Mouse (Mus musculus): ENCODE measurements around the gene Olfr648. TPM values are rescaled to one million over a fixed set of nuclear protein-coding genes. Genes with fewer than 3 reads are reported as not detected.

Gene Olfr648
- polyA plus RNA-seq, 1 experiment from 2014 or later = 0.46 TPM

DNA sequence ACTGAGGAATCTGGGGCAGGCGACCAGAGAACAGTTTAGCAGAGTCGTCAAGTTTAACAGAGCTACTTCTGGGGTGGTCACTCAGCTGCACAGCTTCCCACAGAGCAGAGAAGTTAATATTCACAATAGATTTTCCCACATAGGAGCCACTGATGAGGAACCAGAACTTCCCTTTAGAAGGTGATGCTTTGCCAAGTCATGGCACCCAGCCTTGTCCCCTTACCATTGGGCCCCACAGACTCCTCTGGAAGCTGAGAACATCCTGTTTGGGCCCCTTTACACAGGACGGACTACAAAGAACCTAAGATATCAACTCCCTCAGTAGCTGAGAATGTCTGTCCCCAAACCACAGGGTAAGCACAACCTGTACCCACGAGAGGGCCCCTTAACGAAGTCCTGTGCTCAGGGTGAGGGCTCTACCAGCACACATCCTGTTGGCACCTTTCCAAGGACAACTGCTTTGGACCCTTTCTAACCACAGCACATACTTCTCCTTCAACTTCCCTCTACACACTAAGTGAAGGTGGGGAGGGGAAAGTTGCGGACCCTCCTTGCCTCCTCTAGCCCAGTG is 13.5 kb downstream of the Olfr648 start:
- no peak for ATAC-seq
- H3K4me3 ChIP-seq (replicated peaks) = no peak overlapping the region
- H3K36me3 ChIP-seq = no peaks in the 10 kb centered on the region
- H3K4me2 ChIP-seq (replicated peaks) = no peak overlapping the region
- no peak overlapping the region for H3K9ac ChIP-seq (replicated peaks)
- no peaks in the 10 kb centered on the region for H3K9me3 ChIP-seq
- no peaks in the 10 kb centered on the region for H3K27me3 ChIP-seq
- 86% methylated on average over 6 of the region's 6 CpGs for WGBS
- no peaks in the 10 kb centered on the region for H3K4me1 ChIP-seq (replicated peaks)
- H3K27ac ChIP-seq = no peak overlapping the region

- ATAC-seq = no peak
- no peaks in the 10 kb centered on the region for H3K4me1 ChIP-seq (replicated peaks)
- no peaks in the 10 kb centered on the region for H3K27me3 ChIP-seq
- H3K9ac ChIP-seq (replicated peaks) = no peak overlapping the region
- H3K4me2 ChIP-seq (replicated peaks) = no peak overlapping the region
- 89% methylated on average over 6 of the region's 6 CpGs for WGBS
- no peak overlapping the region for H3K27ac ChIP-seq
- no peaks in the 10 kb centered on the region for H3K9me3 ChIP-seq
- no peak overlapping the region for H3K4me3 ChIP-seq (replicated peaks)
- no peaks in the 10 kb centered on the region for H3K36me3 ChIP-seq
Observed at GRCm38 (mm10) chr7:104167105-104167504, 16.1 kb downstream of the Olfr648 start.

- Histone ChIP-seq H3K9ac (replicated peaks) (no peak within 1 kb of the TSS), H3K4me1 (replicated peaks) (no peaks in the 10 kb centered on the region), H3K4me3 (replicated peaks) (no peak within 1 kb of the TSS), H3K27ac (no peak within 1 kb of the TSS), H3K36me3 (no peaks in the 10 kb centered on the region), H3K9me3 (no peaks in the 10 kb centered on the region), H3K4me2 (replicated peaks) (no peak within 1 kb of the TSS), H3K27me3 (no peaks in the 10 kb centered on the region)
- no peak for ATAC-seq
- 79% methylated on average over 2 of the region's 2 CpGs for WGBS
Observed at GRCm38 (mm10) chr7:104150456-104150855, 32.7 kb downstream of the Olfr648 start, which contains the start of gene Ubqlnl. Gene Ubqlnl (minus strand): TSS chr7:104150556.

- Histone ChIP-seq H3K4me3 (replicated peaks) (no peak within 1 kb of the TSS), H3K4me1 (replicated peaks) (no peaks in the 10 kb centered on the region), H3K27ac (no peak within 1 kb of the TSS), H3K9ac (replicated peaks) (no peak within 1 kb of the TSS), H3K36me3 (no peaks in the 10 kb centered on the region), H3K9me3 (no peaks in the 10 kb centered on the region), H3K27me3 (no peaks in the 10 kb centered on the region), H3K4me2 (replicated peaks) (no peak within 1 kb of the TSS)
- ATAC-seq = no peak
- WGBS = 71% methylated on average over 3 of the region's 3 CpGs
Observed at GRCm38 (mm10) chr7:104143179-104143578, 40.0 kb downstream of the Olfr648 start, which contains the start of gene Ubqln3. Gene Ubqln3 (minus strand): TSS chr7:104143279.

- H3K4me2 ChIP-seq (replicated peaks) = no peak within 1 kb of the TSS
- no peak for ATAC-seq
- no peak within 1 kb of the TSS for H3K9ac ChIP-seq (replicated peaks)
- no peaks in the 10 kb centered on the region for H3K36me3 ChIP-seq
- no peaks in the 10 kb centered on the region for H3K4me1 ChIP-seq (replicated peaks)
- H3K4me3 ChIP-seq (replicated peaks) = no peak within 1 kb of the TSS
- no peaks in the 10 kb centered on the region for H3K9me3 ChIP-seq
- H3K27ac ChIP-seq = no peak within 1 kb of the TSS
- no peaks in the 10 kb centered on the region for H3K27me3 ChIP-seq
- 92% methylated on average over 5 of the region's 5 CpGs for WGBS
Observed at GRCm38 (mm10) chr7:104137305-104137704, 45.9 kb downstream of the Olfr648 start, which contains the start of gene Olfr643. Gene Olfr643 (minus strand): TSS chr7:104137405.

- ATAC-seq = no peak
- H3K4me3 ChIP-seq (replicated peaks) = no peak within 1 kb of the TSS
- no peak within 1 kb of the TSS for H3K4me2 ChIP-seq (replicated peaks)
- H3K4me1 ChIP-seq (replicated peaks) = no peaks in the 10 kb centered on the region
- no peaks in the 10 kb centered on the region for H3K9me3 ChIP-seq
- H3K36me3 ChIP-seq = no peaks in the 10 kb centered on the region
- no peaks in the 10 kb centered on the region for H3K27me3 ChIP-seq
- 96% methylated on average over 5 of the region's 5 CpGs for WGBS
- H3K9ac ChIP-seq (replicated peaks) = no peak within 1 kb of the TSS
- no peak within 1 kb of the TSS for H3K27ac ChIP-seq
Observed at GRCm38 (mm10) chr7:104129726-104130125, 53.5 kb downstream of the Olfr648 start, which contains the start of gene Ubqln5. Gene Ubqln5 (minus strand): TSS chr7:104129826.

Other genes starting within 250 kb of the Olfr648 start
- not detected in 2 replicates for gene Olfr632, start 249.0 kb downstream of the Olfr648 start, polyA plus RNA-seq (2015; fragmentation: Nextera tagmentation; extraction: Ambion mirVana)
- not detected in 2 replicates for gene Olfr633, start 239.0 kb downstream of the Olfr648 start, polyA plus RNA-seq (2015; fragmentation: Nextera tagmentation; extraction: Ambion mirVana)
- gene Olfr635, start 212.2 kb downstream of the Olfr648 start, polyA plus RNA-seq (2015; fragmentation: Nextera tagmentation; extraction: Ambion mirVana) = 0.03 TPM in 1 of 2 replicates, not detected in the other
- gene Olfr638, start 184.6 kb downstream of the Olfr648 start, polyA plus RNA-seq (2015; fragmentation: Nextera tagmentation; extraction: Ambion mirVana) = not detected in 2 replicates
- 0.03 TPM in 1 of 2 replicates, not detected in the other for gene Olfr639, start 166.1 kb downstream of the Olfr648 start, polyA plus RNA-seq (2015; fragmentation: Nextera tagmentation; extraction: Ambion mirVana)
- gene Olfr640, start 157.8 kb downstream of the Olfr648 start, polyA plus RNA-seq (2015; fragmentation: Nextera tagmentation; extraction: Ambion mirVana) = not detected in 2 replicates
- not detected in 2 replicates for gene Olfr641, start 147.9 kb downstream of the Olfr648 start, polyA plus RNA-seq (2015; fragmentation: Nextera tagmentation; extraction: Ambion mirVana)
- gene Olfr642, start 130.7 kb downstream of the Olfr648 start, polyA plus RNA-seq (2015; fragmentation: Nextera tagmentation; extraction: Ambion mirVana) = not detected in 2 replicates
- gene 4930516K23Rik, start 121.9 kb downstream of the Olfr648 start, polyA plus RNA-seq (2015; fragmentation: Nextera tagmentation; extraction: Ambion mirVana) = not detected in 2 replicates
- gene Olfr644, start 111.5 kb downstream of the Olfr648 start, polyA plus RNA-seq (2015; fragmentation: Nextera tagmentation; extraction: Ambion mirVana) = not detected in 2 replicates
- not detected in 2 replicates for gene Olfr645, start 97.9 kb downstream of the Olfr648 start, polyA plus RNA-seq (2015; fragmentation: Nextera tagmentation; extraction: Ambion mirVana)
- gene Olfr646, start 78.5 kb downstream of the Olfr648 start, polyA plus RNA-seq (2015; fragmentation: Nextera tagmentation; extraction: Ambion mirVana) = not detected in 2 replicates
- not detected in 2 replicates for gene Ubqln5, start 53.6 kb downstream of the Olfr648 start, polyA plus RNA-seq (2015; fragmentation: Nextera tagmentation; extraction: Ambion mirVana)
- not detected in 2 replicates for gene Olfr643, start 46.0 kb downstream of the Olfr648 start, polyA plus RNA-seq (2015; fragmentation: Nextera tagmentation; extraction: Ambion mirVana)
- not detected in 2 replicates for gene Ubqln3, start 40.1 kb downstream of the Olfr648 start, polyA plus RNA-seq (2015; fragmentation: Nextera tagmentation; extraction: Ambion mirVana)
- not detected in 2 replicates for gene Ubqlnl, start 32.8 kb downstream of the Olfr648 start, polyA plus RNA-seq (2015; fragmentation: Nextera tagmentation; extraction: Ambion mirVana)
- gene Olfm5, start 18.6 kb downstream of the Olfr648 start, polyA plus RNA-seq (2015; fragmentation: Nextera tagmentation; extraction: Ambion mirVana) = not detected in 2 replicates
- not detected in 2 replicates for gene Olfr649, start 12.6 kb upstream of the Olfr648 start, polyA plus RNA-seq (2015; fragmentation: Nextera tagmentation; extraction: Ambion mirVana)
- gene Trim6, start 35.4 kb upstream of the Olfr648 start, polyA plus RNA-seq (2015; fragmentation: Nextera tagmentation; extraction: Ambion mirVana) = 0.32 and 0.59 TPM in 2 replicates
- gene Trim34a, start 61.1 kb upstream of the Olfr648 start, polyA plus RNA-seq (2015; fragmentation: Nextera tagmentation; extraction: Ambion mirVana) = 0.46 and 0.75 TPM in 2 replicates
- gene Trim5, start 104.7 kb upstream of the Olfr648 start, polyA plus RNA-seq (2015; fragmentation: Nextera tagmentation; extraction: Ambion mirVana) = not detected in 2 replicates
- gene Trim12a, start 132.1 kb upstream of the Olfr648 start, polyA plus RNA-seq (2015; fragmentation: Nextera tagmentation; extraction: Ambion mirVana) = 1.4 and 2.0 TPM in 2 replicates
- not detected in 2 replicates for gene Trim34b, start 146.1 kb upstream of the Olfr648 start, polyA plus RNA-seq (2015; fragmentation: Nextera tagmentation; extraction: Ambion mirVana)
- 1.1 and 1.5 TPM in 2 replicates for gene Trim12c, start 170.0 kb upstream of the Olfr648 start, polyA plus RNA-seq (2015; fragmentation: Nextera tagmentation; extraction: Ambion mirVana)
- not detected in 2 replicates for gene Trim30b, start 186.5 kb upstream of the Olfr648 start, polyA plus RNA-seq (2015; fragmentation: Nextera tagmentation; extraction: Ambion mirVana)
- gene Trim30c, start 217.4 kb upstream of the Olfr648 start, polyA plus RNA-seq (2015; fragmentation: Nextera tagmentation; extraction: Ambion mirVana) = not detected in 2 replicates